Mouse (Mus musculus): Measurements from ENCODE around the gene Mrpl52. TPM values are rescaled to one million over a fixed set of nuclear protein-coding genes. Genes with fewer than 3 reads are reported as not detected.
A peak's percentile ranks its signal among the peaks of the same experiment; 100 is the strongest.

The Mrpl52 gene
- total RNA-seq, 1 experiment from 2014 or later: 186 TPM

GRCm38 (mm10) chr14:54472671-54473070 lies 46.0 kb downstream of the Mrpl52 start:
- DNase-seq: no peak

- DNase-seq: no peak
Observed at GRCm38 (mm10) chr14:54474744-54475143, 48.0 kb downstream of the Mrpl52 start.

GRCm38 (mm10) chr14:54475941-54476844 lies 49.5 kb downstream of the Mrpl52 start, which contains the start of gene Rem2:
Rem2 (plus strand) TSS chr14:54476100.
- DNase-seq: peak; percentile 68

GRCm38 (mm10) chr14:54477172-54477909 lies 50.6 kb downstream of the Mrpl52 start:
- no peak for DNase-seq

Other genes with a start within 250 kb of the Mrpl52 start
- gene Dad1, start 172.8 kb upstream of the Mrpl52 start, total RNA-seq (2021): 237 and 250 TPM in 2 replicates
- gene Abhd4, start 172.7 kb upstream of the Mrpl52 start, total RNA-seq (2021): 297 and 309 TPM in 2 replicates
- gene Olfr49, start 142.0 kb upstream of the Mrpl52 start, total RNA-seq (2021): not detected in 2 replicates
- gene Oxa1l, start 66.1 kb upstream of the Mrpl52 start, total RNA-seq (2021): 126 and 161 TPM in 2 replicates
- gene Slc7a7, start 9.1 kb upstream of the Mrpl52 start, total RNA-seq (2021): 4.6 and 6.5 TPM in 2 replicates
- 77.7 and 101 TPM in 2 replicates for gene Mmp14, start 4.7 kb downstream of the Mrpl52 start, total RNA-seq (2021)
- 92.0 and 92.5 TPM in 2 replicates for gene Lrp10, start 37.2 kb downstream of the Mrpl52 start, total RNA-seq (2021)
- gene Rem2, start 49.2 kb downstream of the Mrpl52 start, total RNA-seq (2021): 0.75 and 0.93 TPM in 2 replicates
- 42.4 and 49.8 TPM in 2 replicates for gene Prmt5, start 90.6 kb downstream of the Mrpl52 start, total RNA-seq (2021)
- gene Haus4, start 127.7 kb downstream of the Mrpl52 start, total RNA-seq (2021): 27.6 and 29.3 TPM in 2 replicates
- 18.2 and 23.3 TPM in 2 replicates for gene Ajuba, start 150.6 kb downstream of the Mrpl52 start, total RNA-seq (2021)
- gene 4931414P19Rik, start 179.1 kb downstream of the Mrpl52 start, total RNA-seq (2021): 5.4 and 6.2 TPM in 2 replicates
- gene Psmb5, start 191.1 kb downstream of the Mrpl52 start, total RNA-seq (2021): 248 and 259 TPM in 2 replicates
- gene Psmb11, start 194.5 kb downstream of the Mrpl52 start, total RNA-seq (2021): not detected in 2 replicates
- not detected in 2 replicates for gene Gm17606, start 214.0 kb downstream of the Mrpl52 start, total RNA-seq (2021)
- 1.7 and 2.2 TPM in 2 replicates for gene Cdh24, start 214.5 kb downstream of the Mrpl52 start, total RNA-seq (2021)

Measured in adrenal gland, postnatal 14 days (tissue).